Mouse (Mus musculus) stomach, postnatal 0 days (tissue): Measurements from ENCODE around the gene Ptprn2. TPM values are rescaled to one million over a fixed set of nuclear protein-coding genes. Genes with fewer than 3 reads are reported as not detected.

Source experiments
- ATAC-seq: fragments of 200-750 bp; cut with Nextera tagmentation; 2 replicates; pipeline ENCODE4 v1.8.0; 2017; ENCODE audit not compliant: low FRiP score, low TSS enrichment
- DNase-seq: peaks from one replicate; pipeline ENCODE4 v3.0.0-alpha.2; 2016; ENCODE audit warnings: low spot score
- H3K27ac ChIP-seq: fragments of 300-500 bp; sonication (generic); replicated peaks from 2 replicates; pipeline ENCODE4 v1.5.1; 2014; ENCODE audit warnings: mild to moderate bottlenecking, control low read depth
- H3K27me3 ChIP-seq: fragments of 300-500 bp; sonication (generic); 2 replicates; pipeline ENCODE4 v1.6.1; 2014; ENCODE audit warnings: low read length; ENCODE audit not compliant: control insufficient read depth, insufficient read depth
- H3K36me3 ChIP-seq: fragments of 300-500 bp; sonication (generic); 2 replicates; pipeline ENCODE4 v1.6.1; 2014; ENCODE audit warnings: low read length, mixed read lengths; ENCODE audit not compliant: control insufficient read depth, insufficient read depth
- H3K4me1 ChIP-seq: fragments of 300-500 bp; sonication (generic); replicated peaks from 2 replicates; pipeline ENCODE4 v1.6.1; 2014; ENCODE audit warnings: antibody characterized with exemption; ENCODE audit not compliant: control insufficient read depth, insufficient read depth
- H3K4me2 ChIP-seq: fragments of 300-500 bp; sonication (generic); replicated peaks from 2 replicates; pipeline ENCODE4 v1.6.1; 2014; ENCODE audit warnings: low read depth, mild to moderate bottlenecking, control low read depth, moderate library complexity
- H3K4me3 ChIP-seq: fragments of 300-500 bp; sonication (generic); 2 replicates; pipeline ENCODE4 v1.5.1; 2014; ENCODE audit warnings: low read depth, low read length, control low read depth
- H3K9ac ChIP-seq: fragments of 300-500 bp; sonication (generic); 2 replicates; pipeline ENCODE4 v1.6.1; 2014; ENCODE audit warnings: mild to moderate bottlenecking, low read length, control low read depth, mixed read lengths
- H3K9me3 ChIP-seq: fragments of 300-500 bp; sonication (generic); 2 replicates; pipeline ENCODE4 v1.6.1; 2016; ENCODE audit warnings: low read length; ENCODE audit not compliant: control insufficient read depth
- CTCF ChIP-seq: IDR thresholded peaks from 2 replicates; pipeline ENCODE4 v1.5.1; 2016; ENCODE audit warnings: antibody characterized with exemption, low read depth, mild to moderate bottlenecking, moderate library complexity
- EP300 ChIP-seq: optimal IDR thresholded peaks from 2 replicates; pipeline ENCODE3; 2016; ENCODE audit warnings: antibody characterized with exemption
- WGBS: fragments of 180-500 bp; shearing (Covaris S2); extraction: QIAGEN DNeasy Blood & Tissue Kit; methylation state at CpG from one replicate; pipeline ENCODE4 v1.1.7; 2014; 5-methylcytosine and 5-hydroxymethylcytosine counted together
- polyA plus RNA-seq: library from polyadenylated mRNA; unstranded; fragments of >200 nt; fragmentation: Nextera tagmentation; extraction: Ambion mirVana; gene quantifications from 2 replicates; pipeline ENCODE4 v1.2.1, GENCODE M21; 2015

The Ptprn2 gene
- polyA plus RNA-seq, 1 experiment from 2014 or later = 6.0 TPM

DNA sequence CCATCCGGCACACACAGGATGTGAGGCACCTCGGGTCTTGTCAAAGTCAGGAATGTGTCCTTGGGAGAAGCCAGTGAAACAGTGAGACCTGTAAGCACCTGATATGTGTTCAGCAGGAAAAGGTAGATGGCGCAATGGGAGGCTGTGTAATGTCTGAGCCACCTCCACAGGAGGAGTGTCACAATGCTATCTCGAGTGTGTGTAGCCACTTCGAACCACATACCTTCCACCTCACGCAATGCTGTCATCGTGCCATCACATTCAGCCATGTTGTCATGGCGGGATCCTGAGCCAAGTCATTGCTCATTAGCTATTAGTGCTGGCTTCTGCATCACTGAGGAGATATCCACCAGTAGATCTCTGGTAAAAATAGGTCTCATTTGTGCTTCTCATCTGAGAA, 290.9 kb downstream of the Ptprn2 start:
- no peak for ATAC-seq
- WGBS = 90% methylated on average over 8 of the region's 8 CpGs
- TF ChIP-seq EP300 = no peak
- no peak for TF ChIP-seq CTCF

DNA sequence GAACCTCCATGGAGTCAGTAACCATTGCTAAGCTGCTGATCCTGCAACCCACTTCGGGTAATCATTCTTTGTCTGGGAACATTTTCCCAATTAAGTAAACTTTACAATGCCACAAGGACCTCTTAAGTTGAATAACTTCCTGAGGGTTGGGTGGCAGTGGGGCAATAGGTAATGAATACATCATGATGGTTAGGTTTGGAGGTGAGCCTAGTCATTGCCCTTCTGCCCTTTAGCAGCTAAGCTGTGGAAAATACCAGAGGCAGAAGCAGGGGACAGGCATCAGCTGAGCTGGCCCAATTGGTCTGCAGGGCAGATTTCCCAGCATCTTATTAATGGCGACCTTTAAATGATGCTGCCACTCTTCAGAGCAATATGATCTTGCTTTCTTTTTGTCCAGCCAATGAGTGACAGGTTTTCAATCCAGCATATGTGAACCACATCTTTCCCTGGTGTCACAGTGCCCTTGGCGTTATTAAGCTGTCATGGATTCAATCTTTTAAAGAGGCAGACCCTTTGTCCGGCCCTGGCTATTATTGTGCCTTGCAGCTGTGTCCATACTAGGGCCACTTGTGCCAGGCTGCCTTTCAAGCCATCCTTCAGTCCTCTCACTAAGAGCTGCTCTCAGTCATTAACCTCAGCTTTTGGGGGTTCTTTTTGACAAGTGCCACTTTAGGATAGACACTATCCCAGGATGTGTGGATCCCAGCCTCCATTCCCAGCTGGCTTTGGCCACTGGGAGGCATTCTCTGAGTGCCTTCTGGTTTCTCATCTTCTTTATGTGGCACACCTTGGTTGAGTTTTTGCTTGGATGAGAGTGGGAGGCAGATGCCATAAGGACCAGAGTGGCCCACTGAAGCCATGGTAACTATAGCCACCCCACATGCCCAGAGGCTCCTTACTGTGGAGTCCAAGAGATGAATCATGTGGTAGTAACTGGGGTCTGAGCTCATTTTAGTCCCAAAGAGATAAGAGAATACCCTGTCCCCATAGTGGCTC, 292.9 kb downstream of the Ptprn2 start:
- no peaks in the 10 kb centered on the region for H3K36me3 ChIP-seq
- H3K4me2 ChIP-seq = no peak overlapping the region
- H3K9ac ChIP-seq = no peak overlapping the region
- H3K4me3 ChIP-seq = no peak overlapping the region
- 55% methylated on average over 4 of the region's 4 CpGs for WGBS
- H3K27ac ChIP-seq = no peak overlapping the region
- no peaks in the 10 kb centered on the region for H3K4me1 ChIP-seq
- no peak for ATAC-seq
- DNase-seq = no peak
- H3K27me3 ChIP-seq = no peaks in the 10 kb centered on the region
- H3K9me3 ChIP-seq = no peaks in the 10 kb centered on the region
- TF ChIP-seq EP300 = no peak
- TF ChIP-seq CTCF = no peak

More for the DNA sequence above, 290.9 kb downstream of the Ptprn2 start:
- DNase-seq = no peak
- Histone ChIP-seq H3K4me2 (no peak overlapping the region), H3K27ac (no peak overlapping the region), H3K27me3 (no peaks in the 10 kb centered on the region), H3K36me3 (no peaks in the 10 kb centered on the region), H3K9me3 (no peaks in the 10 kb centered on the region), H3K4me1 (no peaks in the 10 kb centered on the region), H3K9ac (no peak overlapping the region), H3K4me3 (no peak overlapping the region)

DNA sequence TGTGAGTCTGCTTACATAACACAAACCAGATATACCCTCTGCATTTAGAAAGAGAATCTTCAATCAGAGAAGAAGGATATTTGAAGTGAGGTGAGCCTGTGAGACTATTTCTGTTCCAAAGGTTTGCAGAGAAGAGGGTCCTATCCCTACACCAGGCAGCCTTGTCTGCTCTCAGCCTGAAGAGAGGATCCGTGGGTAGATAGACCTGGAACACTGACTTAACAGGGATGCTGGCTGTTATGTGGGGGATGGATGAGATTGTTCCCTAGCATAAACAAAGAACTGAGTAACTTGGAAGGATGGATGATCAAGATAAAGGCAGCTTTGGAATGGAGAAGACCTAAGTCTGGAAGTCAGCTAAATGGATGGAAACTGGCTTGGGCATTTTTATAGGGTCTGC, 294.9 kb downstream of the Ptprn2 start:
- no peaks in the 10 kb centered on the region for H3K36me3 ChIP-seq
- TF ChIP-seq CTCF = no peak
- no peak for TF ChIP-seq EP300

GRCm38 (mm10) chr12:116785731-116786130, 300.2 kb downstream of the Ptprn2 start:
- DNase-seq (no peak), ATAC-seq (no peak)
- no peaks in the 10 kb centered on the region for H3K27me3 ChIP-seq
- H3K9ac ChIP-seq = no peak overlapping the region
- TF ChIP-seq EP300 (no peak), CTCF (no peak)
- no peaks in the 10 kb centered on the region for H3K9me3 ChIP-seq
- 85% methylated on average over 3 of the region's 3 CpGs for WGBS
- no peaks in the 10 kb centered on the region for H3K4me1 ChIP-seq
- no peak overlapping the region for H3K4me3 ChIP-seq
- no peak overlapping the region for H3K4me2 ChIP-seq
- no peak overlapping the region for H3K27ac ChIP-seq
- no peaks in the 10 kb centered on the region for H3K36me3 ChIP-seq

More for the DNA sequence above, 294.9 kb downstream of the Ptprn2 start:
- no peaks in the 10 kb centered on the region for H3K27me3 ChIP-seq
- DNase-seq (no peak), ATAC-seq (no peak)
- H3K4me1 ChIP-seq = no peaks in the 10 kb centered on the region
- no peak overlapping the region for H3K4me2 ChIP-seq
- no peak overlapping the region for H3K4me3 ChIP-seq
- 77% methylated on average over 1 of the region's 1 CpGs for WGBS
- no peak overlapping the region for H3K27ac ChIP-seq
- no peak overlapping the region for H3K9ac ChIP-seq
- no peaks in the 10 kb centered on the region for H3K9me3 ChIP-seq

- H3K36me3 ChIP-seq = no peaks in the 10 kb centered on the region
- no peaks in the 10 kb centered on the region for H3K4me1 ChIP-seq
- DNase-seq (no peak), ATAC-seq (no peak)
- TF ChIP-seq EP300 = no peak
- no peak for TF ChIP-seq CTCF
- no peak overlapping the region for H3K27ac ChIP-seq
- H3K27me3 ChIP-seq = no peaks in the 10 kb centered on the region
- no peaks in the 10 kb centered on the region for H3K9me3 ChIP-seq
- H3K4me3 ChIP-seq = no peak overlapping the region
- no peak overlapping the region for H3K9ac ChIP-seq
- H3K4me2 ChIP-seq = no peak overlapping the region
- WGBS = 79% methylated on average over 3 of the region's 3 CpGs
Measured at GRCm38 (mm10) chr12:116788346-116788745, 302.8 kb downstream of the Ptprn2 start.

- DNase-seq (no peak), ATAC-seq (no peak)
- no peak for TF ChIP-seq EP300
- TF ChIP-seq CTCF = no peak
- no peak overlapping the region for H3K4me2 ChIP-seq
- H3K36me3 ChIP-seq = no peaks in the 10 kb centered on the region
- 85% methylated on average over 5 of the region's 5 CpGs for WGBS
- H3K27me3 ChIP-seq = no peaks in the 10 kb centered on the region
- H3K9me3 ChIP-seq = no peaks in the 10 kb centered on the region
- no peaks in the 10 kb centered on the region for H3K4me1 ChIP-seq
- no peak overlapping the region for H3K4me3 ChIP-seq
- H3K27ac ChIP-seq = no peak overlapping the region
- no peak overlapping the region for H3K9ac ChIP-seq
Measured at GRCm38 (mm10) chr12:116803331-116803730, 317.8 kb downstream of the Ptprn2 start.
